Mouse (Mus musculus) lung, postnatal 4 days (tissue): ENCODE measurements around the gene Ergic2.
"Not testable (repeated sequence)": the region's sequence is repeated elsewhere in the genome, so short reads cannot be mapped to it uniquely, and the experiment has no call there.

Experiments used
- DNase-seq, 2 experiments: peaks; one replicate each; pipeline ENCODE4 v3.0.0; 2021

Ergic2 gene

GRCm38 (mm10) chr6:148207522-148207921 lies 4.7 kb downstream of the Ergic2 start:
- DNase-seq = no peak

GRCm38 (mm10) chr6:148205134-148205533 lies 7.0 kb downstream of the Ergic2 start:
- no peak for DNase-seq

GRCm38 (mm10) chr6:148199729-148200128 lies 12.4 kb downstream of the Ergic2 start:
- DNase-seq = no peak

GRCm38 (mm10) chr6:148199177-148199576 lies 13.0 kb downstream of the Ergic2 start:
- no peak for DNase-seq

- DNase-seq = no peak
Measured at GRCm38 (mm10) chr6:148193972-148194701, 18.0 kb downstream of the Ergic2 start.

GRCm38 (mm10) chr6:148185694-148186093 lies 26.5 kb downstream of the Ergic2 start:
- DNase-seq = no peak

GRCm38 (mm10) chr6:148172904-148173303 lies 39.3 kb downstream of the Ergic2 start:
- DNase-seq = no peak

- DNase-seq = not testable (repeated sequence)
Measured at GRCm38 (mm10) chr6:148152305-148152704, 59.9 kb downstream of the Ergic2 start.

GRCm38 (mm10) chr6:148142421-148142820 lies 69.8 kb downstream of the Ergic2 start:
- DNase-seq = no peak

- DNase-seq = no peak
Measured at GRCm38 (mm10) chr6:148141874-148142273, 70.3 kb downstream of the Ergic2 start.

- no peak for DNase-seq
Measured at GRCm38 (mm10) chr6:148139288-148139995, 72.7 kb downstream of the Ergic2 start.

- peak; percentile 82 to 83 for DNase-seq
Measured at GRCm38 (mm10) chr6:148135769-148136382, 76.3 kb downstream of the Ergic2 start.

- no peak for DNase-seq
Measured at GRCm38 (mm10) chr6:148133536-148133935, 78.6 kb downstream of the Ergic2 start.

- no peak for DNase-seq
Measured at GRCm38 (mm10) chr6:148132314-148132713, 79.9 kb downstream of the Ergic2 start.
